Mouse (Mus musculus): ENCODE measurements around the gene Gpr142. TPM values are rescaled to one million over a fixed set of nuclear protein-coding genes. Genes with fewer than 3 reads are reported as not detected.

The Gpr142 gene
- total RNA-seq, 2 experiments from 2014 or later: not detected

- intact Hi-C loops (cut with DNase I): no loop called here
- peak; percentile 37 for DNase-seq
Measured at GRCm38 (mm10) chr11:114797176-114797575, 1.5 kb upstream of the Gpr142 start.

DNA sequence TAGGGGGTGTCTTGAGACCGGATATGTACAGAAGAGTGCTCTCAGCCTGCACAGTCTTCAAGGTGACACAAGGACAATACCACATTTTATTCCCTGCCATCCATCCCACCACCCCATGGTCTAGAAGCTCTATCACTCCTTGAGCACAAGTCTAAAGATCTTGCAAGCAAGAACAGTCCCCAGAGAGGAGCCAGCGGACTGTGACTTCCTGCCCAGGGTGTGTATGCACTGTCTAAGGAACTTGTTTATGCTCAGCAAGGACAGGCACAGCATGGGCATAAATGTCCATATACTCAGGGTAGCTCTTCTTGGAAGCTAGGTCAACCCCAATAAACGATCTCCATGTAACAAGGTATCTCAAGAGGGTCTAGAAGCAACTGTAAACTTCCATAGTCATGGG, 743 bp upstream of the Gpr142 start:
- DNase-seq: no peak
- intact Hi-C loops (cut with DNase I): no loop called here

DNA sequence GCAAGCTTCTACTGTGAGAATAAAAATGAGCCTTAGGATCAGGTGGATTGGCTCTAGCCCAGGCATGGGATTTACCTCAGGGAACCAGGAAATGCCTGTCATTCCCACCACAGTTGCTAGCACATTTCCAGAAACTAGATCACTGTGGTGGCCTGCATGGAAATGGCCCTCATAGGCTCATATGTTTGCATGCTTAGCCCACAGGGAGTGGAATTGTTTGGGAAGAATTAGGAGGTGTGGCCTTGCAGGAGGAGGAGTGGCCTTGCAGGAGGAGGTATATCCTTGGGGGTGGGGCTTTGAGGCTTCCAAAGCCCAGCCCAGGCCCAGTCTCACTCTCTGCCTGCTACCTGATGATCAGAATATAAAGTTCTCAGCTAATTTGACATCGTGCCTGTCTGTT, 3.2 kb downstream of the Gpr142 start:
- intact Hi-C loops (cut with DNase I): no loop called here
- no peak for DNase-seq

GRCm38 (mm10) chr11:114802540-114803267, 4.0 kb downstream of the Gpr142 start:
- intact Hi-C loops (cut with DNase I): no loop called here
- no peak for DNase-seq

- DNase-seq: no peak
- intact Hi-C loops (cut with DNase I): no loop called here
Measured at GRCm38 (mm10) chr11:114803990-114804389, 5.3 kb downstream of the Gpr142 start.

GRCm38 (mm10) chr11:114807025-114807424, 8.3 kb downstream of the Gpr142 start:
- intact Hi-C loops (cut with DNase I): no loop called here
- DNase-seq: no peak

GRCm38 (mm10) chr11:114807686-114808427, 9.1 kb downstream of the Gpr142 start:
- peak; percentile 64 for DNase-seq
- intact Hi-C loops (cut with DNase I): no loop called here

GRCm38 (mm10) chr11:114809371-114809770, 10.6 kb downstream of the Gpr142 start:
- intact Hi-C loops (cut with DNase I): no loop called here
- DNase-seq: no peak

GRCm38 (mm10) chr11:114810344-114810743, 11.6 kb downstream of the Gpr142 start:
- intact Hi-C loops (cut with DNase I): loop anchor here (5.0 to 10.0 kb wide), 2 partner anchors 64 to 102 kb away; no protein-coding TSS in a partner anchor
- DNase-seq: no peak

DNA sequence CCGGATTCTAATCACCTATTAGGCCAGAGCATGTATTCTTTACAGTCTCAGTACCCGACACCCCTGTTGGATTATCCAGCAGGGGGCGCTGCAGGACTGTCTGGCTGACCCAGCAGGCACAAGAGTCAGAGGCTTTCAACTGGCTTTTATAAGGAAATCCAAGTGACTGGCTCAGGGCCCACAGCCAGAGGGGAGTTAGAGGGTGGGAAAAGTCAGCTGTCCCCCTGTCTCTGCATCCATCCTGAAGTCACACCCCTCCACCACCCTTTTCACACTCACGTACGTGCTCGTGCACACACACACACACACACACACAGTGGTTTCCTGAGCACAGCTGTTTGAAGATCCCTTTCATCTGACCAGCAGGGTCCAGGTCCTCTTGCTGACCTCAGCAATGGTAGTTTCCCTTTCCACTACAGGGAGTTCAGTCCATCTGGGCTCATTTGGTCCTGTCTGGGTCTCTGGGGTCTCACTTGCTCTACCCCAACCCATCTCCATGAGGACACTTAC, 14.1 kb downstream of the Gpr142 start:
- peak; percentile 97 for DNase-seq
- intact Hi-C loops (cut with DNase I): loop anchor here (5.0 to 10.0 kb wide), 2 partner anchors 62 to 100 kb away; no protein-coding TSS in a partner anchor

DNA sequence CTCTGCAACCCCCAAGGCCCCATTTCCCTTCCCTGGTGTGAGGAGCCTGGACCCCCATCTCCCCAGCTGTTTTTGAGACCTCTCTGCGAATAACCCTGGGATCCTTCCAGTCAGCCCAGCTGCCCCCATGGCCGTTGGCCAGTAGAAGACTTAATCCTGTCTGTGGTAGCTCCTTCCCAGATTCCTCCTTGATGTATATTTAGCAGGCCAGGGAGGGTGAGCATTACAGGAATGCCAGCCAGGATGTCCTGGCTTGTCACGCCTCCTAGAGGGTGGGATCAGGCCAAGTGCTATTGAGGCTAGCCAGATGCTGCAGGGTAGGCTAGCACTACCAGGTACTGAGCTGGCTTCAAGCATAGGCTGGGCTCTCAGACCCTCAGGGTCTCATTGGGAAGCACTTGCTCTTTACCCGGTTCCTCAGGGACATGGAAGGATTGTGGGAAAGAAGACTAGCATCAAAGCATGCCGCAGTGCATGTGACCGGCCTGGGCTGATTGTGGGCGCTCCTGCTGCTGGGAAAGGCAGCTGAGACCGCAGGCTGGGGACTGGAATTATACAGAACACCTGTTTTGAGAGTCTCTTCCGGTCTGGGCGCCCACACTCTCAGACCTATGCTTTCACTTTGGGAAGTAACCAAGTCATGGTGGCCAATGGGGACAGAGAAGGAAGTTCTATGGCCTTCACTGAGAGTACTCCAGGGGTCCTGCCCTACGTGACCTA, 16.3 kb downstream of the Gpr142 start:
- DNase-seq: peak; percentile 71
- intact Hi-C loops (cut with DNase I): loop anchor here (5.0 to 10.0 kb wide), 2 partner anchors 60 to 97 kb away; no protein-coding TSS in a partner anchor

DNA sequence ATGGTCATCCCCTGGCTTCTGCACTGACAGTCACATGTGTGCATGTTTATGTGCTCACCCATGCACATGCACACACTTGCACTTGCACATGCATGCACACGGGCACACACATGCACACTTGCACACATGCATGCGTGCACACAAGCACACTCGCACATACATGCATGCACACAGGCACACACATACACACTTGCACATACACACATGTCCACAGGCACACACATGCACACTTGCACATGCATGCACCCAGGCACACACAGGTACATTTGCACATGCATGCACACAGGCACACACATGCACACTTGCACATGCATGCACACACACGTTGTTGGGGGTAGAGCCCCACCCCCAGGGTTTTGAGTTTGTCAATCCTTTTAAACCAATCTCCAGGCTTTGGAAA, 18.2 kb downstream of the Gpr142 start:
- intact Hi-C loops (cut with DNase I): loop anchor here (10.0 kb wide), 1 partner anchor 58 kb away; no protein-coding TSS in a partner anchor
- DNase-seq: no peak

DNA sequence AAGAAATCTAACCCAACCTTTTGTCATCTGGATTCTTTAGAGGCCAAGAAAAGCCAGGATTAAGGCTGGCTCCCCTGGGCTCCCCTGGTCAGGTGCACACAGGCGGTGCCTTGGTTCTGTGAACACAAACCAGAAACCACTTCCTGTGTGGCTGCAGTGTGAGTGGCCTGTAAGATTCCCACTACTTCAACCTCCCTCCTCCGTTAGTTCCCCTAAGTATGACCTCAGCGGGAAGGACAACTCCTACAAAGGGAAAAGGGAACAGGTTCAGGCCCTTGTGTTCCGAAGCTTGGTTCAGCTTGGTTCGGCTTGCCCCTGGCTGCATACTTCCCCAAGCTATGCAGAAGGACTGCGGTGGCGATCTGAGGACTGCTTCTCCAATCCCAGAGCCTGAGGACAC, 19.5 kb downstream of the Gpr142 start:
- intact Hi-C loops (cut with DNase I): loop anchor here (10.0 kb wide), 1 partner anchor 57 kb away; no protein-coding TSS in a partner anchor

GRCm38 (mm10) chr11:114819110-114819509, 20.4 kb downstream of the Gpr142 start:
- intact Hi-C loops (cut with DNase I): loop anchor here (10.0 kb wide), 1 partner anchor 56 kb away; no protein-coding TSS in a partner anchor

More for the DNA sequence above, 19.5 kb downstream of the Gpr142 start:
- no peak for DNase-seq

DNA sequence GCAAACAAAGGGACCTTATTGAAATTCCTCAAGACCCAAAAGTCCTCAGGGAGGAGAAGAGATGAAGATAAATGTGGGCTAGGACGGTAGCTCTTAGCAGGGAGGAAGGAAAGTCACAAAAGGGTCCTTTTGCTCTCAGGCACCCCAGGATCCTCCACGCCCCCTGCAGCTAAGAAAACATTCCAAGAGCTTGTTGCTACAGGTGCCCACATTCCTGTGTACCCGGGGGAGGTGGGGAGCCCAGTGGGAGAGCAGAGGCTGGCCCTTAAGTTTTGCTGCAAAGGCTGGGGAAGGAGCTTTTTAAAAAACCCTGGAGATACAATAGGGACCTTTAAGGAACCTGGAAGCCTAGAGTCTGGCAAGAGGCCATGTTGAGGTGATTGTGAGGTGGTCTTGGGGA, 21.7 kb downstream of the Gpr142 start:
- intact Hi-C loops (cut with DNase I): no loop called here

More at GRCm38 (mm10) chr11:114819110-114819509, 20.4 kb downstream of the Gpr142 start:
- DNase-seq: no peak

GRCm38 (mm10) chr11:114821325-114821724, 22.6 kb downstream of the Gpr142 start:
- intact Hi-C loops (cut with DNase I): no loop called here

More for the DNA sequence above, 21.7 kb downstream of the Gpr142 start:
- DNase-seq: no peak

GRCm38 (mm10) chr11:114822727-114823126, 24.0 kb downstream of the Gpr142 start:
- intact Hi-C loops (cut with DNase I): no loop called here
- peak; percentile 85 for DNase-seq

More at GRCm38 (mm10) chr11:114821325-114821724, 22.6 kb downstream of the Gpr142 start:
- DNase-seq: no peak

GRCm38 (mm10) chr11:114823199-114823725, 24.5 kb downstream of the Gpr142 start:
- intact Hi-C loops (cut with DNase I): no loop called here
- no peak for DNase-seq

DNA sequence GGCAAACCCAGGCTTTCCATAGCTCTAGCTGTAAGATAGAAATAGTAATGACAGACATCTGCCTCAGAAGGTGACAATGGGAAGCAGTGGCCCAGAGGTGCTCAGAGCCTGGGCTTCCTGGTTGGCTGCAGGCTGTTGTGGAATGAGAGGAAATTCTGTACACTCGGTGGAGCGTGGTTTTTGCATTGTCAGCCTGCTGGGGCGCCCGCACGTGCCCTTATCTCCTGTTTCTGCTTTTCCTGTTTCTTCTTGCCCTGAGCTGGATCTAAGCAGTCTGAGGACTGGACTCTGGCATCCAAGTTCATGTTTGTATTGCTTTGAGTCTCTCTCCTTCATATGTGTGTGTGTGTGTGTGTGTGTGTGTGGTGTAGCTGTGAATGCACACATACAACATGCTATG, 28.0 kb downstream of the Gpr142 start:
- intact Hi-C loops (cut with DNase I): no loop called here
- no peak for DNase-seq

Data from left cerebral cortex, postnatal 4 days (tissue).